Mouse (Mus musculus) lung, postnatal 4 days (tissue): ENCODE data around the gene Dzip1.

Experiments used
- DNase-seq, 2 experiments: peaks; one replicate each; pipeline ENCODE4 v3.0.0; 2021

Gene Dzip1

GRCm38 (mm10) chr14:118924673-118925615 lies at the start of gene Dzip1:
TSS of gene Dzip1 (minus strand) at chr14:118925460.
- peak; percentile 64 to 81 for DNase-seq

GRCm38 (mm10) chr14:118972268-118972667 lies 47.0 kb upstream of the Dzip1 start:
- DNase-seq = no peak

- DNase-seq = no peak
These were observed 42.4 kb upstream of the Dzip1 start for GRCm38 (mm10) chr14:118967646-118968045.

- DNase-seq = no peak
These were observed 40.2 kb upstream of the Dzip1 start for GRCm38 (mm10) chr14:118965356-118966000.

GRCm38 (mm10) chr14:118958010-118958409 lies 32.8 kb upstream of the Dzip1 start:
- no peak for DNase-seq

GRCm38 (mm10) chr14:118951912-118952583 lies 26.8 kb upstream of the Dzip1 start:
- DNase-seq = no peak

GRCm38 (mm10) chr14:118948841-118949240 lies 23.6 kb upstream of the Dzip1 start:
- no peak for DNase-seq

GRCm38 (mm10) chr14:118944702-118945101 lies 19.4 kb upstream of the Dzip1 start:
- no peak for DNase-seq

GRCm38 (mm10) chr14:118942076-118942475 lies 16.8 kb upstream of the Dzip1 start:
- no peak for DNase-seq

- DNase-seq = no peak
These were observed 15.7 kb upstream of the Dzip1 start for GRCm38 (mm10) chr14:118940796-118941495.

GRCm38 (mm10) chr14:118938551-118938950 lies 13.3 kb upstream of the Dzip1 start:
- peak in 1 of 2 experiments; percentile 27 for DNase-seq

GRCm38 (mm10) chr14:118937533-118938492 lies 12.6 kb upstream of the Dzip1 start, which contains the start of gene Dnajc3:
TSS of gene Dnajc3 (plus strand) at chr14:118937976.
- DNase-seq = peak; percentile 100

- no peak for DNase-seq
These were observed 11.7 kb upstream of the Dzip1 start for GRCm38 (mm10) chr14:118936952-118937351.

- DNase-seq = no peak
These were observed 11.0 kb upstream of the Dzip1 start for GRCm38 (mm10) chr14:118936236-118936635.

- no peak for DNase-seq
These were observed 9.4 kb upstream of the Dzip1 start for GRCm38 (mm10) chr14:118934686-118935085.

GRCm38 (mm10) chr14:118932956-118933355 lies 7.7 kb upstream of the Dzip1 start:
- no peak for DNase-seq

- DNase-seq = no peak
These were observed 5.9 kb upstream of the Dzip1 start for GRCm38 (mm10) chr14:118931181-118931580.

- DNase-seq = no peak
These were observed 5.5 kb upstream of the Dzip1 start for GRCm38 (mm10) chr14:118930777-118931176.

- no peak for DNase-seq
These were observed 4.5 kb upstream of the Dzip1 start for GRCm38 (mm10) chr14:118929779-118930178.

GRCm38 (mm10) chr14:118928565-118928964 lies 3.3 kb upstream of the Dzip1 start:
- DNase-seq = no peak

- peak; percentile 41 to 67 for DNase-seq
These were observed 2.5 kb downstream of the Dzip1 start for GRCm38 (mm10) chr14:118922667-118923184.
